Mouse (Mus musculus) frontal cortex, adult 2 months (tissue): Measurements from ENCODE around the gene Dpagt1. TPM values are rescaled to one million over a fixed set of nuclear protein-coding genes. Genes with fewer than 3 reads are reported as not detected.
A peak's percentile ranks its signal among the peaks of the same experiment; 100 is the strongest.
"Not testable (repeated sequence)": the region's sequence is repeated elsewhere in the genome, so short reads cannot be mapped to it uniquely, and the experiment has no call there.

ENCODE experiments used
- DNase-seq, 2 experiments: peaks; one replicate each; pipeline ENCODE4 v3.0.0; 2022; ENCODE audit warnings: low spot score in 1 of 2; ENCODE audit errors: extremely low spot score in 1 of 2
- polyA plus RNA-seq: library from polyadenylated mRNA; depleted of rRNA; stranded (reverse); fragments of >200 nt; gene quantifications from 2 replicates; pipeline ENCODE4 v1.2.3, GENCODE M21; 2012

The Dpagt1 gene
- polyA plus RNA-seq, 1 experiment = 21.1 TPM

DNA sequence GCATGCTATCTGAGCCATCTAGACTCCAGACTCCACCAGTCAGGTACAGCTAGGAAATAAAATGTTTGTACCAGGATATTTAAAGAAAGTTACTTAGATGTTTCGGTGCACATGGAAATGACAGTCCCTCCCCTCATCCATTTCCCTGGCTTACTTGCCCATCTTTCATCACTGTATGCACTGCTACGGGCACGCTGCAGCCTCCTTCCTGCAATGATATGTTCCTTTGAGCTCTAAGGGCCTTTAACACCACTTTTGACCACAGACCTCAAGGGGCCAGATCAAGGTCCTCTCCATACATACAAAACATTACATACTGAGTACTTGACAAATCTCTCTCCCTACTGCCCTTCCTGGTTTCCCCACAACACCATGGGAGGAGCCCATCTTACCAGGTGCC lies 11.1 kb downstream of the Dpagt1 start:
- DNase-seq = no peak

GRCm38 (mm10) chr9:44337436-44338169 lies 11.8 kb downstream of the Dpagt1 start:
- no peak for DNase-seq

GRCm38 (mm10) chr9:44338574-44338973 lies 12.8 kb downstream of the Dpagt1 start:
- DNase-seq = no peak

GRCm38 (mm10) chr9:44341487-44341886 lies 15.7 kb downstream of the Dpagt1 start:
- no peak for DNase-seq

- no peak for DNase-seq
Observed at GRCm38 (mm10) chr9:44342173-44342572, 16.4 kb downstream of the Dpagt1 start.

DNA sequence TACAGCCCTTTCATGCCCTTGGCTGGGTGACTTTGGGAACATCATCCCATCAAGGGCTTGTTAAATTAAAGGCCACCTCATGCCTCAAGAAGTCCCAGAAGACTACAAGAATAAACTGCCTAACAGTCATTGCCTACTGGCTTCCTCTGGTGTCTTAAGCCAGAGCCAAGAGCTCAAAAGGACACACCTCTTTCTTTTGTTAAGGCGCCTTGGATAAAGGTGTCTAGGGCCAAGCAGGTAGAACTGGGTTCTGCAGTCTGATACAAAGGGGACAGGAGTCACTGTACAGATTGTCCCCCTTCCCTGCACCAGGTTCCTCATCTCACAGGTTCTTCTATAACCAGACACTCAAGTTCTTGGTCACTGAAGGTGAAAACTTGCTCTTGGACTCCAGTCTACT lies 16.8 kb downstream of the Dpagt1 start:
- no peak for DNase-seq

DNA sequence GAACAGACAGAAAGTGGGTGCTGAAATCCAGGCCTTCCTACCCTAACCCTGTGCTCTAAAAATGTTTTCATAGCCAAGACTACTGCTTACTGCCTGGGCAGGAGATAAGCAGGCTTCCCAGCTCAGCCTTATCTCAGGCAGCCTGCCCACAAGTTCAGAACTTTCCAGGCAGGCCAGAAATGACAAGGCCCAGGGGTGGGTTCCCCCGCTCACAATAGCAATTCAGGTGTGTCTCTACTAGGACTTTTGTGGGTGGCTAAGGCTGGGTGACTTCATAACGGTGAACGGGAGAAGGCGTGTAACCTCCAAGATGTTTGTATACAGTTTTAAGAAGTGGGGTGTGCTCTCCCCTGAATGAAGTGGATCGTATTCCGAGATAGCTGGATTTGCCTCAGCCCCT lies 17.5 kb downstream of the Dpagt1 start:
- DNase-seq = no peak

DNA sequence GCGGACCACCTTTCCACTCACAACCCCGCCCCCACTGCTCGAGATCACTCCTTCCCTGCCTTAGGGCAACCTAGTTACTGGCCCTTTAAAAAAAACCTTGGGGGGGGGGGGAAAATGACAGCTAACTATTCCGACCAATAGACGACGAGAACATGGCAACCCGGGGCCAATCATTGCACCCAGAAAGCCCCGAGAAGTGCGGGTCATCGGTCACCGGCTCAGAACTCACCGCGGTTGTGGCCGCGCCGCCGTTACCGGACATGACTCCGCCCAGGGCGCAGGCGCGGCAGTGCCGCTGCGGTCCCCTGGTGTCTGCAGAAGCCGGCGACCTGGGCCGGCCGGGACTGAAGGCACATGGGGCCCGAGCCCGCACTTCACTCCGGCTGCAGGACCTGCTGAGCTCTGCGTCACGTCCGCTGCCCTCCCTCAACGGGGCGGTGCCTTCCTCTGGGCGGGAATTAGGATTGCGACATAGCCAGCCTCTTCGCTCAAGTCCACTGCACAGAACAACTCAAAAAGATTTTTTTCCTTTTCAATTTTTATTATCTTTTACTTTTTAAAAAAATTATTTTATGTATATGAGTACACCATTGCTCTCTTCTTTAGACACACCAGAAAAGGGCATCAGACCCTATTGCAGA lies 18.1 kb downstream of the Dpagt1 start, which contains the start of gene Hmbs:
Hmbs (minus strand) TSS at position 448 of the 641 bp plus-strand sequence.
- peak; percentile 75 to 89 for DNase-seq

- DNase-seq = peak in 1 of 2 experiments; percentile 26
Observed at GRCm38 (mm10) chr9:44345570-44346433, 20.0 kb downstream of the Dpagt1 start.

- DNase-seq = no peak
Observed at GRCm38 (mm10) chr9:44347166-44347565, 21.3 kb downstream of the Dpagt1 start.

- no peak for DNase-seq
Observed at GRCm38 (mm10) chr9:44347621-44348020, 21.8 kb downstream of the Dpagt1 start.

DNA sequence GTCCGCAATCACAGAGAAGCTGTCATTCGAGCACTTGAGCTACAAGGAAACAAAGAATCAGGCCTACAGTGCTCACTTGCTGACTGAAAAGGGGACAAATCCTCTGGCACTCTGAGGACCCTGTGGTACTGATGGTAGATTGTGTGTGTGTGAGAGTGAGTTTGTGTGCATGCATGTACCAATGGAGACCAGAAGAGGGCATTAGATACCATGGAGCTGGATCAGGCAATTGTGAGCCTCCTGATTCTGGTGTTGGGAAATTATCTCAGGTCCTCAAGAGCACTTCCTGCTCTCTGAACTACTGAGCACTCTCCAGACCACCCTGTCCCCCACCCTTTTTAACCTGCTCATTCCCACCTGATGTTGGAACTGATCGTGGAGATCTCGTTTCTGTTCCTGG lies 22.7 kb downstream of the Dpagt1 start:
- no peak for DNase-seq

- DNase-seq = no peak
Observed at GRCm38 (mm10) chr9:44351396-44351795, 25.6 kb downstream of the Dpagt1 start.

GRCm38 (mm10) chr9:44352337-44352736 lies 26.5 kb downstream of the Dpagt1 start:
- no peak for DNase-seq

GRCm38 (mm10) chr9:44353142-44353541 lies 27.3 kb downstream of the Dpagt1 start:
- no peak for DNase-seq

DNA sequence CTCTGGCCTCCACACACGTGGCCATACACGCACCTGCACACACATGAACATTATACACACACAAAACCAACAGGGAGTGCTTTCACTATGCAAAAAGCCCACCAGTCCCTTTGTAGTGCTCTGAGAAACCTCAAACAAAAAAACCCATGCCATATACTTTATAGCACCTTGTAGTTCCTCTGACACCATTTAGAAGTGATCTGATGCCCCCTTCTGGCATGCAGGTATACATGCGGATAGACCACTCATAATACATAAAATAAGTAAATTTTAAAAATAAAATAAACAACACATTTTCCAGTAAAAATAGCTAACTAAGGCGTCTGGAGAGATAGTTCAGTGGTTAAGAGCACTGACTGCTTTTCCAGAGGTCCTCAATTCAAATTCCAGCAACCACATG lies 31.4 kb downstream of the Dpagt1 start:
- DNase-seq = no peak

- peak; percentile 87 to 97 for DNase-seq
Observed at GRCm38 (mm10) chr9:44361190-44361917, 35.5 kb downstream of the Dpagt1 start, which contains the start of gene Vps11. Vps11 (minus strand) TSS chr9:44361670.

DNA sequence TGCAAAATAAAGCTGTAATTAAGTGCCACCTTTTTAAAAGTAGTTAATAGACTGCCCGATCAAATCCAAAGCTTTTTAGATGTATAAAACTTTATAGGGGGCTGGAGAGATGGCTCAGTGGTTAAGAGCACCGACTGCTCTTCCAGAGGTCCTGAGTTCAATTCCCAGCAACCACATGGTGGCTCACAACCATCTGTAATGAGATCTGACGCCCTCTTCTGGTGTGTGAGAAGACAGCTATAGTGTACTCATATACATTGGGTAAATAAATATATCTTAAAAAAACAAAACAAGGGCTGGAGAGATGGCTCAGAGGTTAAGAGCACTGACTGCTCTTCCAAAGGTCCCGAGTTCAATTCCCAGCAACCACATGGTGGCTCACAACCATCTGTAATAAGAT lies 36.1 kb downstream of the Dpagt1 start:
- DNase-seq = not testable (repeated sequence)

- DNase-seq = peak in 1 of 2 experiments; percentile 35
Observed at GRCm38 (mm10) chr9:44364480-44364879, 38.7 kb downstream of the Dpagt1 start.

DNA sequence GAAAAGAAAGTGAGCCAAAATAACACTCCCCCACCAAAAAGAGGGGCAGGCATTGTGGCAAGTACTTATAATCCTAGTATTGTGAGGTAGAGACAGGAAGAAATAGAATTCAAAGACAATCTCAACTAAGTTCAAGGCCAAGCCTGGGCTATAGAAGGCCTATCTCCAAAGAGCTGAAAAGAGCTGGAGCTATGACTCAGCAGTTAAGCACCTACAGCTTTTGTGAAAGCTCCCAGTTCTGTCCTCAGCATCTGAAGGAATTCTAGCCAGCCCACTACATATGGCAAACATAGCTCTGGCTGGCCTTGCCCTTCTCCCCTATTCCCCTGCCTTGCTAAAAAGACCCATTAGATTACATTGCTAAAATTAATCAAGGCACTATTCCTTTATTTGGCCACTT lies 47.6 kb downstream of the Dpagt1 start:
- DNase-seq = no peak
